Mouse (Mus musculus): ENCODE data around the gene Paqr3.
A peak's percentile ranks its signal among the peaks of the same experiment; 100 is the strongest.

Paqr3 gene

GRCm38 (mm10) chr5:97111207-97111910, at the start of gene Paqr3:
TSS of gene Paqr3 (minus strand) at chr5:97111596.
- DNase-seq (ENCODE audit: low read depth, low spot score), result peak; percentile 98

DNA sequence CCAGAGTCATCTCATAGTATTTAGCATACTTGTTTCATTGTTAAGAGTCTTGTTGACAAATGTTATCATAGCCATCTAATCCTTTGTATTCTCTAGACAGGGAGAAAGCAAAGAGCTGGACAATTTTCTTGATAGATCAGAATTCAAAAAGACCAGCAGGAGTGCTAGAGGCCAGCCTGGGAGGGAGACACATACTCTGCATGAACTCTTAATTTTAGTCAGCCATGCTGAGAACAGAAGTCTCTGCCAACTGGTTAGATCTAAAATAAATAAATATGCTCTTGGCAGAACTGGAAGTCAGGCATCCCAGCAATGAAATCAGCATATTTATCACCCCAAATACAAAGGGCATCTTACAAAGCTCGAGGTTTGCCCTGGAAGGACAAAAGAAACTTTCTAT, 43.3 kb upstream of the Paqr3 start:
- DNase-seq (ENCODE audit: low read depth, low spot score), result peak; percentile 74

- peak; percentile 19 for DNase-seq (ENCODE audit: low read depth, low spot score)
Observed at GRCm38 (mm10) chr5:97135331-97135730, 23.9 kb upstream of the Paqr3 start.

DNA sequence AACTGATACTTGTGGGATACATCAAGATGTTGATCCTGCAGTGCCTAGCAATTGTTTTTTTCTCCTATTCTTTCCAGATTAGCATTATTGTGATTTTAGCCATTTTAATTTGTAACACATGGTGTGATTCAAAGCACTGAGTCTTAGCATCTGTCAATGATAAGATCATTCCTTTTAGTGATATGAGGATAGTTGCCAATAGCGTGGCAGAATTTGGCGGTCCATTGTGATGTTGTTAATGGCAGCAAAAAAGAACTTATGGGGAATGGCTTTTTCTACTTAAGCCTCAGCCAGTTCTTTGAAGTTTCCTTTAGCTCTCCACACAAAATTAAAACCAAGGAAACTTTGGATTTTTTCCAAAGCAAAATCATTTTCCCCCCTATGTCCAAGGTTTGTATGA, 18.2 kb upstream of the Paqr3 start:
- DNase-seq (ENCODE audit: low read depth, low spot score), result no peak

DNA sequence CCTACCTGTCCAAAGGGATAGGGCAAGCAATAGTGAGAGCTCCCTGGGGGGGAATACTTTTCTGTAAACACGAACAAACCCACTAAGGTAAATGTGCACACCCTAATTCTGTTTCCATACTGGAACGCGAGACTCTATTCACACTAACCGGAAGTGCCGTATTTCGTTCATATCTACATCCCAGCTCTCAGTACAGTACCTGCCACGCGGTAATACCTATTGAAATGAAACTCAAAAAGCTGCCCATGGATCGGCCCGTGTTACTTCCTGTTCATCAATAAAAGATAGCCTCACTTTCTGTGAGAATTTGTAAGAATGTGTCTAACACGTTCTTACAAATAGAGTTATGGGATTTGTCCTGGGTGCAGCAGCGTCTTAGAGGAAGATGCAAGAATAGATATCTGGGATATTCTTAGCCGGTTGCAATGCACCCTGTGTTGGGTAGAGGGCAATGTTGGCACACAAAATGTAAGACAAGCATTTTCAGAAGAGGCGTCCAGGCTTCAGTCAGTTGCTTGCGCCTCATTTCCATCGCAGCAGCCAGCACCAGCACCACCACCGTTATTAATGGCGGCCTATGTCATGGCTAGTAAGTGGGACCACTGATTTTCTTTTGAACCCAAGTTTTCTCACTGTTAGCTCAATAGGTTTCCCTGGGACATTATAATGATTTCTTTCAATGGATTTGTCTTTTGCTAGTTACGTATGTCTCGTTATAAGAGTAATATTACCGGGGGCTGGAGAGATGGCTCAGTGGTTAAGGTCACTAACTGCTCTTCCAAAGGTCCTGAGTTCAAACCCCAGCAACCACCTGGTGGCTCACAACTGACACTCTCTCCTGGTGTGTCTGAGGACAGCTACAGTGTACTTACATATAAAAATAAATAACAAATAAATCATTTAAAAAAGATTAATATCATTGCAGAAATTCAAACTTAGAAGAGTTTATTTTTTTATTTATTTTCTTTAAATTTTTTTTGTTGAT, 17.1 kb upstream of the Paqr3 start:
- peak; percentile 94 for DNase-seq (ENCODE audit: low read depth, low spot score)

DNA sequence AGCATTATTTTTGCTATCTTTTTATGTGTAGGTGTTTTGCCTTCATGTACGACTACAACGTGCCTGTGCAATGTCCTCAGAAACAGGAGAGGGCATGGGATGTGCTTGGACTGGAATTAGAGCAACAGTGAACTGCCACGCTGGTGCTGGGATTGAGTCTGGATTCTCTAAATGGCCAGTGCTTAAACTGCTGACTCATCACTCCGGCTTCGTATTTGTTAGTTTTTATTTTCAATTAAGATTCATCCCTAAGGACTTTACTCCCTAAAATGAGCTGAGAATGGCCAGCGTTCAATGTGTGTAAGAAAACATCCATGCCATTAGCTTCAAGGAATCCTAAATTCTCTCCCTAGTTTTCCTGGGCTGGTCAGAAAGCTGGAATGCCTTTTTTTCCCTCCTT, 15.9 kb upstream of the Paqr3 start:
- no peak for DNase-seq (ENCODE audit: low read depth, low spot score)

DNA sequence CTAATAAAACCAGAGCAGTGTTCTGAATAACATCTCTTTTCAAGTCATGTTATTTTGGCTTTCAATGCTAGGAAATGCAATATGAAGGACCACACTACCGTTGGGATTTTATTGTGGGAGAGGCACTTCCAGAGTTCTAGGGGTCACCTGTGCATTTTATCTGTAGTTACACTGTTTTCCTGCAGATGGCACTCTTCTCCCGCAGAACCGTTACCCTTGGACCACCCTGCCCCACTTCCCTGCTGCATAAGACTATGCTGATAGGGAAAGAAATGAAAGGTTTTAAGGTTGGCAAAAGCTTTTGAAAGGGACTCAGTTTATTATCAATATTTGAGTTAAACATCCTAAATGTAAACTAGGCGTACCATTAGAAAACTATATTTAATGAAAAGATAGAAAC, 14.6 kb upstream of the Paqr3 start:
- peak; percentile 40 for DNase-seq (ENCODE audit: low read depth, low spot score)

DNA sequence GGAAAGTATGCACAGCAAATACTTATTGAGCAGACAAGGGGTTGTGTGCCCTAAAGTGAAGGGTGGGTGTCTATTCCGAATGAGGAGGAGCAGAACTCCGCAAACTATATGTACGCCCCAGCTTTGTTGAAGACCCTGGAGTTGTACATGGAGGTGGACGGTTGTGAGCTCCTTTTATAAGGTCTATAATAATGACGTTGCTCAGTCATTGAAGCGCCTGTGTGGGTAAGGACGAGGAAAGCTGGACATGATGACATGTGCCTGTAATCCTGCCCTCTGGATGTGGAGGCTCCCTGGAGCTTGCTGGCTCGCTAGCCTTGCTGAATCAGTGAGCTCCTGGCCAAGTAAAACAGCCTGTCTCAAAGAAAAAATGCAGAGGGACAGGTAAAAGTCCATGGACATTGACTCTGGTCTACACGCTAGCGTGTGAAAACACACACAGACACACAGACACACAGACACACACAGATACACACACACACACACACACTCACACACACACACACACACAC, 14.1 kb upstream of the Paqr3 start:
- DNase-seq (ENCODE audit: low read depth, low spot score), result no peak

DNA sequence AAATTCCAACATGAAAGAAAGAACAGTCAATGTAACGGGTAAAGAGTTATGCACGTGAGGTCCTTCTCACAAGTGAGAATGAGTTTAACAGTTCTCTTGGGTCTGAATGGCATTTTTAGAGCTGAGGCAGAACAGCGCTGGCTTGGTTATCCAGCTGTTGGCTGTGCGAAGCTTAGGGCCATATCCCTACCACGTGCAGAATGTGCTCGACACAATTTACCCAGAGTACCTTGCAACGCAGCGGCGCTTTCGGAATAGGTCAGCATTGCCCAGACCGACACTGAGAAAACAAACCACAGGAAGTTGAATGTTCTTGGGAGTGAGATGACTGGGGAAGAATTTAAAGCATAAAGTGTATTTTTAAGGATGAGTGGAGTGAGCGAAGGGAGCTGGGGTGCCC, 13.6 kb upstream of the Paqr3 start:
- DNase-seq (ENCODE audit: low read depth, low spot score), result no peak

DNA sequence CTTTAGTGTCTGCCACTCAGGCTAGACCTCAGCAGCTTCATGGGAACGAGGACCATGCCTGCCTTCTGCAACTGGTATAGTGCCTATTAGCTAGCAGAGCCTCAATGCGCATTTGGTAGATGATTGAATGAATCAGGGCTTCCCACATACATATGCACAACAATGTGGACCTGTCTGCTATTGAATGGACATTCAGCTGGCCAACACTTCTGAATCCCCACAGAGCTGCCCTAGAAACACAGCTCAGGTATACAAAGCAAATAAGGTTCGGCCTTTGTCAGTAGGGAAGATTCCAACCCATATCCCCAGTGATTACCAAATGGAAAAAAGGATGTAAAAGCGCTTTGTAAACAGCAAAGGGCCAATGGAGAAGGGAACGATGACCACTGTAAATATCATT, 699 bp downstream of the Paqr3 start:
- DNase-seq (ENCODE audit: low read depth, low spot score), result peak; percentile 50

DNA sequence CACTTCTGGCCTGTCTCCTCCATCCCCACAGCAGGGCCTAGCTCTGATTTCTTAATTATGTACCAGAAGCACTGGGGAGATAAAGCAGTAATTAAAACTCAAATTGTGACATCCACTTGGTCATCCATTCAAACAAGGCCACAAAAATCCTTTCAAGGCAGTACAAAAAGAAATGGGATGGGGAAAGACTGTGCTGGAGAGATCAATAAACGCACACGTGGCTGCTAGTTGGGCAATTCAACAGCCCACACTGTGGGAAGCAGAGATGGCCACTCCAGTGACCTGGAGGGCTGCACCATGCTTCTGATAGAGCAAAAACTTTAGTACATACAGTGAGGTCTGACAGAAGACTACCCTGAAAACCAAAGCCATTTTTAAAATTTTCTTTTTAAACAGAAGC, 1.3 kb downstream of the Paqr3 start:
- no peak for DNase-seq (ENCODE audit: low read depth, low spot score)

DNA sequence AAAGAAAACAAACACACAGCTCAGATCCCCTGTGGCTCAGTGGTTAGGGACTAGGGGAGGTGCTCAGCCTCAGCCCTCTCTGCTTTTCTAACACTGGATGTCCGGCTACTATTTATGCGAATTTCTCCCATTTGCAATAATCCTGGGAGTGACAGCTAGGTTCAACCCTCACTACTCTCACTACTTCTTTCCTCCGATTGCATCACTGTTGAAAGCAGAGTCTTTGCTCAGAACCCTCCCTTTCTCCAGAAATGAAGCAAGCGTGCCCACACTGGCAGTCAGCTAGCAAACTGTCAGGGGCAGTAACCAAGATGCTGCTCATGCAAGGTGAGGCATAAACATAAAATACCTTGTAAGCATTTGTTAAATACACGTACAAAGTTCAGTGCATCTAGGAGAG, 3.1 kb downstream of the Paqr3 start:
- no peak for DNase-seq (ENCODE audit: low read depth, low spot score)

DNA sequence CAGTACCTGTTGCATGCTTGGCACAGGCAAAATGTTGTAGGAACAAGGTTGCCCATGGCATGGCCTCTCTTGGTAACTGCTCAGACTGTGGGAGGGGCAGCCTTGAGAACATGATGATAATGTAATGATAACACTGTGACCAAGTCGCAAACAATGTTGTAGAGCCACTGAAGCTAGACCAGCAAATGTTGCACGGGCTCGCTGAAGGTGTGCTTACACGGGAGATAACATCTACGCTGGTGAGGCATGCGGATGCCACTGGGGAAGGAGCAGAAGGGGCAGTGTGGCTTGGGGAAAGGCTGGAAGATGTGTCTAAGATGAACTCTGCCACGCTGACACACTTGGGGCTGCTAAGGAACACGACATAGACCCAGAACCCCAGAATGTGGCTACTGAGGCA, 11.4 kb downstream of the Paqr3 start:
- DNase-seq (ENCODE audit: low read depth, low spot score), result no peak

GRCm38 (mm10) chr5:97097631-97098041, 13.8 kb downstream of the Paqr3 start:
- peak; percentile 40 for DNase-seq (ENCODE audit: low read depth, low spot score)

DNA sequence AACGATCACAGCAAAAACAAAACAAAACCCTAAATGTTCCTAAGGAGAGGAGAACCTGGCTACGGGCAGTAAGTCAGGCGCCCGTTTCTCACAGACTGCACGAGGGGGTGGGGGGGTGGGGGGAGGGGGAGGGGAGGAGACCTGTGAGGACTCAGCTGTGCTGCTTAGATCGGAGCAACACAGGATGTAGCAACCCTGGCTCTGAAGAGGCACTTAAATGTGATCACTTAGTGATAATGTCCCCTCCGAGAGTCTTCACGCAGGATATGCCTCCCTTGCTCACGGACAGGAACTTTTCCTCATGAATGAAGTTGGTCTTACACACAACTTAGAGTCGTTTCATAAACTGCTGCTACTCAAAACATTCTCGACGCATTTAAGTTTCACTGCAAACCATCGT, 16.1 kb downstream of the Paqr3 start:
- DNase-seq (ENCODE audit: low read depth, low spot score), result no peak

- no peak for DNase-seq (ENCODE audit: low read depth, low spot score)
Observed at GRCm38 (mm10) chr5:97092970-97093369, 18.4 kb downstream of the Paqr3 start.

DNA sequence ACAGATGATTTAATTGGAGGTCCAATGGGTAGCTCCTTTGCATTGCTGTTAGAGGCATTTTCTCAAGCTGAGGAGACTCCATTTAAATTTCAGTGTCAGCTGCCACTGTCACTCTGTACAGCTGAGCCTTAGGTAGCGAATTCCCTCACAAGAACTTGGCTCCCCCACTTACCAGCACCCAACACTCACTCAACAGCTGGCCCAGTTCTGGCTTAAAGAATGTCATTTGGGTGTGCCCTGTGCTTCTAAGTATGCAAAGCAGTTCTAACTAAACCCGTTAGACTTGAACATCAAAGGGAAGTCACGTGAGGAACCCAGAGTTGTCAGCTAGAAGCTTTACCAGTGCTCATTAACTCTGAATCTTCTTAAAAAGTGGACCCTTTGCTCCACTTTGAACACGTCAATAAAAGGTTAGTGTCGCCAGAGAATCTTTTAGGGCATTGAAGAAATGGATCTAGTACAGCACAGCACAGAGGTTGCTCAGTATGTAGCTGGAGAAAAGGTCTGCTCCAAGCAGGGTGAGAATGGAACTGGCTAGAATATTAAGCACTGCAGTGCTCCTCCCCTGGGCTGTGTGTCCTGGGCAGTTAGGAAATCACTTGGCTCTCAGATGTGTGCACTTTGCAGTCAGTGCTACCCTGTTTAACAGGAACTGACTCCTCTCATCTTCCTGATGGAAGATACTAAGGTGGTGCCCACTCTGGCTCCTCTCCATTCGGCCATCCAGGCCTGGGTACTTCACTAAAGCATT, 21.2 kb downstream of the Paqr3 start:
- DNase-seq (ENCODE audit: low read depth, low spot score), result no peak

DNA sequence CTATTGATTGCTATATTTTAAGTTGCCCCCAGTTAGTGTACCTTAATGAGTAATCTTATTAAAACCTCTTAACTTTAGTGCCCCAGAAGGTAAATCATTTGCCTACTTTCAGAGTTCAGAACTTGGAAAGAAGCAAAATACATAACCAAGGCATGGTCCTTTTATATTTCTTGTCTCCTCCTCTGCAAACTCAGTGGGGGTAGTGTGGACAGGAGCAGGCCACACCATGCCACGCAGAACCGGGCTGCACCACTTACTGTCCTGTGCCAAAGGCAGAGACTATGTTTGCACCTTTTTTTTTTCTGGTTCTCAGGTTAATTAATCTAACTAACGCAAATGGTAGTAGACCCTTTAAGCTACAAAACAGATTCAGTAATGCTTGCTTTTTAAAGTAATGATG, 22.0 kb downstream of the Paqr3 start:
- no peak for DNase-seq (ENCODE audit: low read depth, low spot score)

GRCm38 (mm10) chr5:97088231-97088630, 23.2 kb downstream of the Paqr3 start:
- DNase-seq (ENCODE audit: low read depth, low spot score), result no peak

DNA sequence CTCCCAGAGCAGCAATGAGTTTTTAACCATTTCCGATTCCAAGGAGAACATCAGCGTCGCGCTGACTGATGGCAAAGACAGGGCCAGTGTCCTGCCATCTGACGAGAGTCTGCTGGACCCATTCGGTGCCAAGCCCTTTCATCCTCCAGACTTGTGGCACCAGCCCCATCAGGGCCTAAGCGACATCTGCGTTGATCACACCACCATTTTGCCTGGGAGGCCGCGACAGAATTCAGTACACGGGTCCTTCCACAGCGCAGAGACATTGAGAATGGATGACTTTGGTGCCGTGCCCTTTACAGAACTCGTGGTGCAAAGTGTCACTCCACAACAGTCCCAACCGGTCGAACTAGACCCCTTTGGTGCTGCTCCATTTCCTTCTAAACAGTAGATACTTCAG, 23.6 kb downstream of the Paqr3 start:
- DNase-seq (ENCODE audit: low read depth, low spot score), result no peak

DNA sequence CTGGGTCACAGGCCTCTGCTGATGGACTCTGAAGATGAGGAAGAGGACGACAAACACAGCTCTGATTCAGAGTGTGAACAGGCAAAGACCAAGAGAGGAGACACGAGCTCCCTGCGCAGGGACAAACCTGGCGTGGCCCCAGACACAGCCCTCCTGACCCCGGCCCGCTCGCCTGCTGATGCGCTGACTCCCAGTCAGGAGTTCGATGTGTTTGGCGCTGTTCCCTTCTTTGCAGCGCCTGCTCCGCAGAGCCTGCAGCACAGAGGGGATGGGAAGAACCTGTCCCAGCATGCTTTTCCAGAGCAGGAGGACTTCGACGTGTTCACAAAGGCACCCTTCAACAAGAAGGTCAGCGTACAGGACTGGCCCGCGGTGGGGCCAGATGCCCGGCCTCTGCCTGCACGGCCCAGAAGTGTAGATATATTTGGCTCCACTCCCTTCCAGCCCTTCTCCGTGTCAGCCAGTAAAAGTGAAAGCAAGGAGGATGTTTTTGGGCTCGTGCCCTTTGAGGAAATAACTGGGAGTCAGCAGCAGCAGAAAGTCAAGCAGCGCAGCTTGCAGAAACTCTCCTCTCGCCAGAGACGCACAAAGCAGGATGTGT, 24.3 kb downstream of the Paqr3 start:
- DNase-seq (ENCODE audit: low read depth, low spot score), result no peak

- no peak for DNase-seq (ENCODE audit: low read depth, low spot score)
Observed at GRCm38 (mm10) chr5:97085071-97085470, 26.3 kb downstream of the Paqr3 start.

Measured in brain, adult 2 months (tissue).